Mouse (Mus musculus) intestine, postnatal 0 days (tissue): ENCODE results near the gene Tsc1. TPM values are rescaled to one million over a fixed set of nuclear protein-coding genes. Genes with fewer than 3 reads are reported as not detected.
A peak's percentile ranks its signal among the peaks of the same experiment; 100 is the strongest.

Experiments
- ATAC-seq: fragments of 200-750 bp; cut with Nextera tagmentation; 2 replicates; pipeline ENCODE4 v1.8.0; 2017; ENCODE audit warnings: mild to moderate bottlenecking, moderate TSS enrichment, moderate library complexity
- H3K27ac ChIP-seq: fragments of 300-500 bp; sonication (generic); 2 replicates; pipeline ENCODE4 v1.5.1; 2014; ENCODE audit warnings: mild to moderate bottlenecking, low read depth, low read length, moderate library complexity
- H3K27me3 ChIP-seq: fragments of 300-500 bp; sonication (generic); replicated peaks from 2 replicates; pipeline ENCODE4 v1.6.1; 2014; ENCODE audit warnings: low read length, mixed read lengths; ENCODE audit not compliant: control insufficient read depth, insufficient read depth
- H3K36me3 ChIP-seq: fragments of 300-500 bp; sonication (generic); 2 replicates; pipeline ENCODE4 v1.6.1; 2014; ENCODE audit warnings: mild to moderate bottlenecking, moderate library complexity; ENCODE audit not compliant: control insufficient read depth, insufficient read depth
- H3K4me1 ChIP-seq: fragments of 300-500 bp; sonication (generic); replicated peaks from 2 replicates; pipeline ENCODE4 v1.6.1; 2014; ENCODE audit warnings: antibody characterized with exemption, low read length, mixed read lengths; ENCODE audit not compliant: control insufficient read depth, insufficient read depth
- H3K4me2 ChIP-seq: fragments of 300-500 bp; sonication (generic); replicated peaks from 2 replicates; pipeline ENCODE4 v1.6.1; 2014; ENCODE audit warnings: low read depth, mild to moderate bottlenecking, moderate library complexity
- H3K4me3 ChIP-seq: fragments of 300-500 bp; sonication (generic); 2 replicates; pipeline ENCODE4 v1.5.1; 2014; ENCODE audit warnings: low read depth, low read length
- H3K9ac ChIP-seq: fragments of 300-500 bp; sonication (generic); 2 replicates; pipeline ENCODE4 v1.6.1; 2014; ENCODE audit warnings: mild to moderate bottlenecking, low read depth, low read length
- H3K9me3 ChIP-seq: fragments of 300-500 bp; sonication (generic); 2 replicates; pipeline ENCODE4 v1.6.1; 2016; ENCODE audit warnings: mixed run types; ENCODE audit not compliant: control insufficient read depth
- CTCF ChIP-seq: sonication (generic); IDR thresholded peaks from 2 replicates; pipeline ENCODE4 v1.5.1; 2016; ENCODE audit warnings: low read depth, mild to moderate bottlenecking, control low read depth, antibody characterized with exemption, moderate library complexity
- WGBS: fragments of 180-500 bp; shearing (Covaris S2); extraction: QIAGEN DNeasy Blood & Tissue Kit; methylation state at CpG from one replicate; pipeline ENCODE4 v1.1.7; 2014; 5-methylcytosine and 5-hydroxymethylcytosine counted together
- polyA plus RNA-seq: library from polyadenylated mRNA; unstranded; fragments of >200 nt; fragmentation: Nextera tagmentation; extraction: Ambion mirVana; gene quantifications from 2 replicates; pipeline ENCODE4 v1.2.1, GENCODE M21; 2015

The Tsc1 gene
- polyA plus RNA-seq, 1 experiment from 2014 or later, result 6.5 TPM

- no peak for TF ChIP-seq CTCF
- Histone ChIP-seq H3K9me3 (no peaks in the 10 kb centered on the region), H3K4me1 (no peaks in the 10 kb centered on the region), H3K36me3 (peaks cover 20% of the 10 kb centered on the region), H3K27me3 (no peaks in the 10 kb centered on the region), H3K4me3 (no peak overlapping the region), H3K27ac (no peak overlapping the region), H3K4me2 (no peak overlapping the region), H3K9ac (no peak overlapping the region)
- no peak for ATAC-seq
- 97% methylated on average over 7 of the region's 7 CpGs for WGBS
These were observed 12.3 kb downstream of the Tsc1 start for GRCm38 (mm10) chr2:28653351-28653750.

- TF ChIP-seq CTCF, result peak; percentile 68
- H3K4me1 ChIP-seq, result no peaks in the 10 kb centered on the region
- no peak overlapping the region for H3K4me3 ChIP-seq
- 69% methylated on average over 2 of the region's 2 CpGs for WGBS
- no peak overlapping the region for H3K4me2 ChIP-seq
- no peaks in the 10 kb centered on the region for H3K9me3 ChIP-seq
- no peaks in the 10 kb centered on the region for H3K27me3 ChIP-seq
- H3K36me3 ChIP-seq, result peaks cover 28% of the 10 kb centered on the region
- no peak for ATAC-seq
- H3K27ac ChIP-seq, result no peak overlapping the region
- no peak overlapping the region for H3K9ac ChIP-seq
These were observed 13.3 kb downstream of the Tsc1 start for GRCm38 (mm10) chr2:28654295-28654694.

GRCm38 (mm10) chr2:28656216-28656615, 15.2 kb downstream of the Tsc1 start:
- no peak for TF ChIP-seq CTCF
- Histone ChIP-seq H3K27me3 (no peaks in the 10 kb centered on the region), H3K4me2 (no peak overlapping the region), H3K4me1 (no peaks in the 10 kb centered on the region), H3K27ac (no peak overlapping the region), H3K4me3 (no peak overlapping the region), H3K36me3 (peaks cover 46% of the 10 kb centered on the region), H3K9me3 (no peaks in the 10 kb centered on the region), H3K9ac (no peak overlapping the region)
- no peak for ATAC-seq
- 69% methylated on average over 8 of the region's 8 CpGs for WGBS

- H3K4me1 ChIP-seq, result no peaks in the 10 kb centered on the region
- no peak for ATAC-seq
- H3K27me3 ChIP-seq, result no peaks in the 10 kb centered on the region
- WGBS, result 90% methylated on average over 3 of the region's 3 CpGs
- no peak overlapping the region for H3K4me2 ChIP-seq
- no peak overlapping the region for H3K4me3 ChIP-seq
- H3K36me3 ChIP-seq, result peaks cover 78% of the 10 kb centered on the region
- no peak overlapping the region for H3K9ac ChIP-seq
- TF ChIP-seq CTCF, result no peak
- H3K27ac ChIP-seq, result no peak overlapping the region
- no peaks in the 10 kb centered on the region for H3K9me3 ChIP-seq
These were observed 21.9 kb downstream of the Tsc1 start for GRCm38 (mm10) chr2:28662891-28663290.

- Histone ChIP-seq H3K4me1 (no peaks in the 10 kb centered on the region), H3K27ac (no peak overlapping the region), H3K4me3 (no peak overlapping the region), H3K4me2 (no peak overlapping the region), H3K27me3 (no peaks in the 10 kb centered on the region), H3K9me3 (no peaks in the 10 kb centered on the region), H3K36me3 (peaks cover 73% of the 10 kb centered on the region), H3K9ac (no peak overlapping the region)
- ATAC-seq, result no peak
- WGBS, result 71% methylated on average over 3 of the region's 3 CpGs
- no peak for TF ChIP-seq CTCF
These were observed 24.8 kb downstream of the Tsc1 start for GRCm38 (mm10) chr2:28665818-28666217.

GRCm38 (mm10) chr2:28671438-28671837, 30.4 kb downstream of the Tsc1 start:
- peaks cover 80% of the 10 kb centered on the region for H3K36me3 ChIP-seq
- no peak overlapping the region for H3K4me3 ChIP-seq
- no peaks in the 10 kb centered on the region for H3K9me3 ChIP-seq
- no peak overlapping the region for H3K27ac ChIP-seq
- H3K4me1 ChIP-seq, result no peaks in the 10 kb centered on the region
- ATAC-seq, result no peak
- no peak for TF ChIP-seq CTCF
- H3K9ac ChIP-seq, result no peak overlapping the region
- H3K27me3 ChIP-seq, result no peaks in the 10 kb centered on the region
- H3K4me2 ChIP-seq, result no peak overlapping the region
- 84% methylated on average over 2 of the region's 2 CpGs for WGBS

- H3K4me1 ChIP-seq, result no peaks in the 10 kb centered on the region
- no peak overlapping the region for H3K9ac ChIP-seq
- H3K27me3 ChIP-seq, result no peaks in the 10 kb centered on the region
- 0 out of 2 replicates have a peak, but pooled peaks have one; percentile 47 for ATAC-seq
- H3K9me3 ChIP-seq, result no peaks in the 10 kb centered on the region
- WGBS, result 83% methylated on average over 8 of the region's 8 CpGs
- no peak overlapping the region for H3K4me2 ChIP-seq
- no peak overlapping the region for H3K27ac ChIP-seq
- peaks cover 83% of the 10 kb centered on the region for H3K36me3 ChIP-seq
- H3K4me3 ChIP-seq, result no peak overlapping the region
- TF ChIP-seq CTCF, result no peak
These were observed 35.0 kb downstream of the Tsc1 start for GRCm38 (mm10) chr2:28676005-28676404.
